Mouse (Mus musculus) cortical plate, adult 2 months (tissue): ENCODE data around the gene Ric8b.

ENCODE experiments used
- CTCF ChIP-seq: fragments of 200-500 bp; IDR thresholded peaks from 2 replicates; pipeline ENCODE4 v1.5.1; 2011; ENCODE audit warnings: mild to moderate bottlenecking, control low read depth, low read length; ENCODE audit not compliant: insufficient read depth; ENCODE audit errors: extremely low read depth
- POLR2A ChIP-seq: fragments of 200-500 bp; IDR thresholded peaks from 2 replicates; pipeline ENCODE4 v1.6.1; 2011; ENCODE audit warnings: mild to moderate bottlenecking, low read length, control low read depth; ENCODE audit not compliant: insufficient read depth; ENCODE audit errors: extremely low read depth

GRCm38 (mm10) chr10:84916810-84917730 is at the start of gene Ric8b:
- TF ChIP-seq CTCF (no peak), POLR2A (peak; percentile 69)
